Mouse (Mus musculus) brown adipose tissue, adult 24 weeks (tissue): Measurements from ENCODE around the gene Rspry1. TPM values are rescaled to one million over a fixed set of nuclear protein-coding genes. Genes with fewer than 3 reads are reported as not detected.

Experiments used
- H3K27ac ChIP-seq: fragments of 200-500 bp; replicated peaks from 2 replicates; pipeline ENCODE4 v1.5.1; 2012; ENCODE audit warnings: low read depth, mild to moderate bottlenecking, low read length
- H3K4me1 ChIP-seq: fragments of 200-500 bp; 2 replicates; pipeline ENCODE4 v1.6.1; 2012; ENCODE audit warnings: low read length, mixed read lengths; ENCODE audit not compliant: control insufficient read depth, insufficient read depth, insufficient read length
- H3K4me3 ChIP-seq: fragments of 200-500 bp; 2 replicates; pipeline ENCODE4 v1.5.1; 2012; ENCODE audit warnings: low read depth, mild to moderate bottlenecking, low read length, moderate library complexity; ENCODE audit not compliant: insufficient read depth
- polyA plus RNA-seq: library from polyadenylated mRNA; stranded (reverse); fragments of >200 nt; gene quantifications from 2 replicates; pipeline ENCODE4 v1.2.4, GENCODE M21; 2012; ENCODE audit not compliant: missing spikeins, insufficient read depth, insufficient read length

Gene Rspry1
- polyA plus RNA-seq, result 13.9 and 15.6 TPM in 2 replicates

- Histone ChIP-seq H3K4me1 (peaks cover 7% of the 10 kb centered on the region; the same call in 1 of the 2 replicates), H3K4me3 (peak within 1 kb of the TSS; percentile 80), H3K27ac (peak within 1 kb of the TSS; percentile 74)
Measured at GRCm38 (mm10) chr8:94601607-94602385, at the start of gene Rspry1, which contains the start of gene Fam192a. Rspry1 (plus strand) TSS chr8:94601937. Fam192a (minus strand) TSS chr8:94601997.

- Histone ChIP-seq H3K4me3 (no peak overlapping the region), H3K27ac (no peak overlapping the region), H3K4me1 (peaks cover 3% of the 10 kb centered on the region)
Measured at GRCm38 (mm10) chr8:94552696-94553095, 49.0 kb upstream of the Rspry1 start.

GRCm38 (mm10) chr8:94557281-94557680 lies 44.5 kb upstream of the Rspry1 start:
- H3K4me1 ChIP-seq, result no peaks in the 10 kb centered on the region
- no peak overlapping the region for H3K27ac ChIP-seq
- H3K4me3 ChIP-seq, result no peak overlapping the region

- Histone ChIP-seq H3K27ac (no peak overlapping the region), H3K4me3 (no peak overlapping the region), H3K4me1 (no peaks in the 10 kb centered on the region)
Measured at GRCm38 (mm10) chr8:94561256-94561655, 40.5 kb upstream of the Rspry1 start.

GRCm38 (mm10) chr8:94564421-94564820 lies 37.3 kb upstream of the Rspry1 start:
- no peaks in the 10 kb centered on the region for H3K4me1 ChIP-seq
- H3K4me3 ChIP-seq, result no peak overlapping the region
- no peak overlapping the region for H3K27ac ChIP-seq

GRCm38 (mm10) chr8:94566033-94566432 lies 35.7 kb upstream of the Rspry1 start:
- Histone ChIP-seq H3K4me3 (no peak overlapping the region), H3K4me1 (no peaks in the 10 kb centered on the region), H3K27ac (no peak overlapping the region)

- Histone ChIP-seq H3K27ac (no peak overlapping the region), H3K4me3 (no peak overlapping the region), H3K4me1 (no peaks in the 10 kb centered on the region)
Measured at GRCm38 (mm10) chr8:94566446-94567158, 35.1 kb upstream of the Rspry1 start.

GRCm38 (mm10) chr8:94567159-94567849 lies 34.4 kb upstream of the Rspry1 start:
- Histone ChIP-seq H3K27ac (no peak overlapping the region), H3K4me3 (no peak overlapping the region), H3K4me1 (no peaks in the 10 kb centered on the region)

GRCm38 (mm10) chr8:94568098-94568497 lies 33.6 kb upstream of the Rspry1 start:
- Histone ChIP-seq H3K27ac (no peak overlapping the region), H3K4me1 (no peaks in the 10 kb centered on the region), H3K4me3 (no peak overlapping the region)

GRCm38 (mm10) chr8:94569419-94569818 lies 32.3 kb upstream of the Rspry1 start:
- no peaks in the 10 kb centered on the region for H3K4me1 ChIP-seq
- no peak overlapping the region for H3K27ac ChIP-seq
- no peak overlapping the region for H3K4me3 ChIP-seq

GRCm38 (mm10) chr8:94571896-94572295 lies 29.8 kb upstream of the Rspry1 start:
- H3K27ac ChIP-seq, result no peak overlapping the region
- H3K4me1 ChIP-seq, result no peaks in the 10 kb centered on the region
- no peak overlapping the region for H3K4me3 ChIP-seq

- no peak overlapping the region for H3K27ac ChIP-seq
- H3K4me1 ChIP-seq, result no peaks in the 10 kb centered on the region
- no peak overlapping the region for H3K4me3 ChIP-seq
Measured at GRCm38 (mm10) chr8:94574159-94574907, 27.4 kb upstream of the Rspry1 start.

- H3K4me1 ChIP-seq, result no peaks in the 10 kb centered on the region
Measured at GRCm38 (mm10) chr8:94575148-94575547, 26.6 kb upstream of the Rspry1 start.

GRCm38 (mm10) chr8:94581820-94582483 lies 19.8 kb upstream of the Rspry1 start:
- Histone ChIP-seq H3K27ac (no peak overlapping the region), H3K4me1 (no peaks in the 10 kb centered on the region), H3K4me3 (no peak overlapping the region)

More at GRCm38 (mm10) chr8:94575148-94575547, 26.6 kb upstream of the Rspry1 start:
- H3K4me3 ChIP-seq, result no peak overlapping the region
- H3K27ac ChIP-seq, result no peak overlapping the region
